Mouse (Mus musculus) layer of hippocampus, postnatal 14 days (tissue): Measurements from ENCODE around the gene Lonp1. TPM values are rescaled to one million over a fixed set of nuclear protein-coding genes. Genes with fewer than 3 reads are reported as not detected.
"Not testable (repeated sequence)": the region's sequence is repeated elsewhere in the genome, so short reads cannot be mapped to it uniquely, and the experiment has no call there.

Experiments used
- DNase-seq, 2 experiments: peaks; one replicate each; pipeline ENCODE4 v3.0.0; 2021 to 2022; ENCODE audit warnings: low spot score in 2 of 2, mixed read lengths in 1 of 2
- long read RNA-seq, 2 experiments: library from polyadenylated mRNA; stranded (forward); transcript quantifications; one replicate each; pipeline ENCODE4 v2.0.0; 2021
- total RNA-seq, 2 experiments: library from RNA; stranded (reverse); gene quantifications; 2 replicates each; pipeline ENCODE4 v1.2.3; 2021

The Lonp1 gene
- total RNA-seq: 10 to 100 TPM; 65.4 to 68.3 TPM
- long read RNA-seq, experiment 1, transcript Lonp1-201 (18 exons, 2,951 nt): major isoform, 84 of 112 reads
- long read RNA-seq, experiment 1, partial matches to known transcripts: 9 of 112 reads
- long read RNA-seq, experiment 1, other reads (novel, unspliced or antisense): 19 of 112 reads
- long read RNA-seq, experiment 2, transcript Lonp1-201 (18 exons, 2,951 nt): major isoform, 91 of 127 reads
- long read RNA-seq, experiment 2, partial matches to known transcripts: 23 of 127 reads
- long read RNA-seq, experiment 2, other reads (novel, unspliced or antisense): 13 of 127 reads

GRCm38 (mm10) chr17:56626754-56627470 lies at the start of gene Lonp1:
Lonp1 (minus strand) TSS chr17:56626887.
- DNase-seq: peak; percentile 91 to 96

- peak in 1 of 2 experiments; percentile 38 for DNase-seq
Observed at GRCm38 (mm10) chr17:56673647-56674416, 47.1 kb upstream of the Lonp1 start.

- DNase-seq: peak; percentile 99
Observed at GRCm38 (mm10) chr17:56672941-56673646, 46.4 kb upstream of the Lonp1 start, which contains the start of gene Ranbp3. Ranbp3 (plus strand) TSS chr17:56673294.

GRCm38 (mm10) chr17:56669766-56670165 lies 43.1 kb upstream of the Lonp1 start:
- no peak for DNase-seq

- peak; percentile 84 to 90 for DNase-seq
Observed at GRCm38 (mm10) chr17:56668384-56669144, 41.9 kb upstream of the Lonp1 start.

GRCm38 (mm10) chr17:56667591-56667990 lies 40.9 kb upstream of the Lonp1 start:
- DNase-seq: no peak

GRCm38 (mm10) chr17:56666384-56666783 lies 39.7 kb upstream of the Lonp1 start:
- no peak for DNase-seq

GRCm38 (mm10) chr17:56664333-56664732 lies 37.6 kb upstream of the Lonp1 start:
- no peak for DNase-seq

- no peak for DNase-seq
Observed at GRCm38 (mm10) chr17:56663659-56664058, 37.0 kb upstream of the Lonp1 start.

GRCm38 (mm10) chr17:56656171-56656570 lies 29.5 kb upstream of the Lonp1 start:
- DNase-seq: no peak

GRCm38 (mm10) chr17:56655311-56655710 lies 28.6 kb upstream of the Lonp1 start:
- no peak for DNase-seq

GRCm38 (mm10) chr17:56654771-56655170 lies 28.1 kb upstream of the Lonp1 start:
- DNase-seq: no peak

- no peak for DNase-seq
Observed at GRCm38 (mm10) chr17:56651801-56652200, 25.1 kb upstream of the Lonp1 start.

- no peak for DNase-seq
Observed at GRCm38 (mm10) chr17:56647546-56647945, 20.9 kb upstream of the Lonp1 start.

GRCm38 (mm10) chr17:56643237-56643636 lies 16.6 kb upstream of the Lonp1 start:
- no peak for DNase-seq

GRCm38 (mm10) chr17:56634023-56634422 lies 7.3 kb upstream of the Lonp1 start:
- DNase-seq: no peak

GRCm38 (mm10) chr17:56631807-56632206 lies 5.1 kb upstream of the Lonp1 start:
- DNase-seq: no peak

- not testable (repeated sequence) for DNase-seq
Observed at GRCm38 (mm10) chr17:56629800-56630781, 3.4 kb upstream of the Lonp1 start.
